Mouse (Mus musculus) embryonic facial prominence, embryonic 11.5 days (tissue): Measurements from ENCODE around the gene Atg2a. TPM values are rescaled to one million over a fixed set of nuclear protein-coding genes. Genes with fewer than 3 reads are reported as not detected.

Source experiments
- ATAC-seq: fragments of 200-750 bp; cut with Nextera tagmentation; replicated peaks from 2 replicates; pipeline ENCODE4 v1.8.0; 2017; ENCODE audit warnings: low read depth; ENCODE audit not compliant: insufficient number of reproducible peaks, low FRiP score, low TSS enrichment
- DNase-seq: peaks from one replicate; pipeline ENCODE4 v3.0.0-alpha.2; 2015; ENCODE audit warnings: low spot score
- H3K27ac ChIP-seq: fragments of 300-500 bp; sonication (generic); replicated peaks from 2 replicates; pipeline ENCODE4 v1.5.1; 2014; ENCODE audit warnings: mild to moderate bottlenecking, low read depth, low read length, control low read depth
- H3K27me3 ChIP-seq: fragments of 300-500 bp; sonication (generic); 2 replicates; pipeline ENCODE4 v1.6.1; 2014; ENCODE audit warnings: mild to moderate bottlenecking, low read length, moderate library complexity, mixed read lengths; ENCODE audit not compliant: control insufficient read depth, insufficient read depth
- H3K36me3 ChIP-seq: fragments of 300-500 bp; sonication (generic); replicated peaks from 2 replicates; pipeline ENCODE4 v1.6.1; 2014; ENCODE audit warnings: low read depth, mild to moderate bottlenecking, low read length, moderate library complexity, mixed read lengths; ENCODE audit not compliant: control insufficient read depth, insufficient read depth
- H3K4me1 ChIP-seq: fragments of 300-500 bp; sonication (generic); 2 replicates; pipeline ENCODE4 v1.6.1; 2014; ENCODE audit warnings: low read length, mixed read lengths; ENCODE audit not compliant: control insufficient read depth, insufficient read depth
- H3K4me2 ChIP-seq: fragments of 300-500 bp; sonication (generic); 2 replicates; pipeline ENCODE4 v1.6.1; 2014; ENCODE audit warnings: low read depth, mild to moderate bottlenecking, control low read depth, low read length, moderate library complexity
- H3K4me3 ChIP-seq: fragments of 300-500 bp; sonication (generic); 2 replicates; pipeline ENCODE4 v1.5.1; 2014; ENCODE audit warnings: low read depth, low read length, control low read depth
- H3K9ac ChIP-seq: fragments of 300-500 bp; sonication (generic); replicated peaks from 2 replicates; pipeline ENCODE4 v1.6.1; 2014; ENCODE audit warnings: mild to moderate bottlenecking, control low read depth, low read length
- H3K9me3 ChIP-seq: fragments of 300-500 bp; sonication (generic); replicated peaks from 2 replicates; pipeline ENCODE4 v1.6.1; 2016; ENCODE audit warnings: mild to moderate bottlenecking, low read length, inconsistent platforms, mixed read lengths; ENCODE audit not compliant: control insufficient read depth
- WGBS: fragments of 180-500 bp; shearing (Covaris S2); extraction: QIAGEN DNeasy Blood & Tissue Kit; methylation state at CpG from one replicate; pipeline ENCODE4 v1.1.7; 2014; 5-methylcytosine and 5-hydroxymethylcytosine counted together
- polyA plus RNA-seq: library from polyadenylated mRNA; unstranded; fragments of >200 nt; fragmentation: Nextera tagmentation; extraction: Ambion mirVana; gene quantifications from 2 replicates; pipeline ENCODE4 v1.2.1, GENCODE M21; 2014

The Atg2a gene
- polyA plus RNA-seq, 1 experiment from 2014 or later = 7.7 TPM

DNA sequence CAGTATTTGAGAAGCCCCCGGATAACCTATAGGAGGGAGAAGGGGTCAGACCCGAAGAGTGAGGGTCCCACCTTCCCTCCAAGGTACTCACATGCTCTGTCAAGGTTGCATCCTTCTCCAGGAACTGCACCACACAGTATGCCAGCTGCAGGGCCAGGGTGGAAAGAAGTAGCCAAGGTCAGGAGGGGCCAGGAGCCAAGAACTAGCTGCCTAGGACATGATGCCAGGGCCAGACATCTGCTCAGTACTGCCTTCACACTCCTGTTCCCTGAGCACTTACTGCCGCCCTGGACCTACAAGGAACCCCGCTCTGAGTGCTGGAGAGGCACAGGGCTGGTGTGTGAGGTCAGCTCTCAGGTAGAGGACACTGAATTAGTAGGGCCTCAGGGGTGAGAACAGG lies 11.1 kb upstream of the Atg2a start:
- H3K4me1 ChIP-seq = peaks cover 3% of the 10 kb centered on the region; the same call in 1 of the 2 replicates
- H3K4me2 ChIP-seq = no peak overlapping the region
- no peak overlapping the region for H3K9ac ChIP-seq
- DNase-seq (no peak), ATAC-seq (no peak)
- no peaks in the 10 kb centered on the region for H3K27me3 ChIP-seq
- 82% methylated on average over 4 of the region's 4 CpGs for WGBS
- H3K27ac ChIP-seq = no peak overlapping the region
- H3K4me3 ChIP-seq = no peak overlapping the region
- peaks cover 2% of the 10 kb centered on the region; the same call in 1 of the 2 replicates for H3K36me3 ChIP-seq
- H3K9me3 ChIP-seq = no peaks in the 10 kb centered on the region

- no peaks in the 10 kb centered on the region for H3K27me3 ChIP-seq
- no peak overlapping the region for H3K4me2 ChIP-seq
- H3K36me3 ChIP-seq = peaks cover 2% of the 10 kb centered on the region; the same call in 1 of the 2 replicates
- peaks cover 3% of the 10 kb centered on the region; the same call in 1 of the 2 replicates for H3K4me1 ChIP-seq
- DNase-seq = no peak
- WGBS = 68% methylated on average over 2 of the region's 2 CpGs
- no peak overlapping the region for H3K27ac ChIP-seq
- no peak for ATAC-seq
- H3K4me3 ChIP-seq = no peak overlapping the region
- H3K9ac ChIP-seq = no peak overlapping the region
- H3K9me3 ChIP-seq = no peaks in the 10 kb centered on the region
These were observed 10.4 kb upstream of the Atg2a start for GRCm38 (mm10) chr19:6231036-6231435.

GRCm38 (mm10) chr19:6233647-6234046 lies 7.8 kb upstream of the Atg2a start:
- peaks cover 3% of the 10 kb centered on the region; the same call in 1 of the 2 replicates for H3K4me1 ChIP-seq

DNA sequence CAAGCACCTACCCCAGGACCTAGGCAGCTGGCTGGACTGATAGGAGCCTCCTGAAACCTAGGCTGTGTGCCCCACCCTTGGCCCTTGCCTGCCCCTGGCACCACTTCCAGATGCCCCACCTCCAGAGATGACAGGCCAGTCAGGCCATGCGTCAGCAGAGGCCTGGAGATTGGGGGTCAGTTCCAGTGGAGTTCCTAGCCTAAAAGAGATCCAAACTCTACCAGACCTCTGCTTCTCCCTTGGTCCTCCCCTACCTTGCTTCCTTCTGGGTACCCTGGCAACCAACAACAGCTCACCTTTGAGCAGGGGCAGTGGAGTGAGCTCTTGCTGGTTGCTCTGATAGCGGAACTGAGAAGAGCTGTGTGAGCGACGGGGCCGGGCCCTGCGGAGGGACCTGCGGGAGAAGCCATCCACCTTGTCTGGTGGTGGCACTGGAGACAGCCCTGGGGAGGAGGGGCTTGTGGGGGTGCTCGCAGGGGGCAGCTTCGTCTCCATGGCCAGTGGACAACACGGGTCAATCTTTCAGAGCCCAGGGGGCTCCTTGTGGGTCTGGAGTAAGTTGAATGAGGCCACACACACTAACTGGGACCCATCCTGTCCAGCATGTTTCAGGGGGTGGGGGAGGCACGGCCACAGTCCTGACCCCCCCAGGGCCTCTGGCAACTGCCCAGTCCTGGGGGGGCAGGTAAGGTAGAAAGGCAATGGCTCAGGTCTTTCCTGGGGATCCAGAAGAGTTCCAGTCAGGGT lies 7.0 kb upstream of the Atg2a start:
- 67% methylated on average over 11 of the region's 11 CpGs for WGBS
- peak overlapping the region; percentile 79 for H3K4me3 ChIP-seq
- DNase-seq (no peak), ATAC-seq (no peak)
- H3K4me1 ChIP-seq = peaks cover 3% of the 10 kb centered on the region; the same call in 1 of the 2 replicates
- H3K9me3 ChIP-seq = no peaks in the 10 kb centered on the region
- no peaks in the 10 kb centered on the region for H3K27me3 ChIP-seq
- peak overlapping the region; percentile 89 for H3K4me2 ChIP-seq
- no peak overlapping the region for H3K27ac ChIP-seq
- H3K36me3 ChIP-seq = peaks cover 2% of the 10 kb centered on the region; the same call in 1 of the 2 replicates
- peak overlapping the region; percentile 80 for H3K9ac ChIP-seq

More at GRCm38 (mm10) chr19:6233647-6234046, 7.8 kb upstream of the Atg2a start:
- Histone ChIP-seq H3K4me2 (no peak overlapping the region), H3K36me3 (peaks cover 2% of the 10 kb centered on the region; the same call in 1 of the 2 replicates), H3K27me3 (no peaks in the 10 kb centered on the region), H3K4me3 (no peak overlapping the region), H3K9ac (no peak overlapping the region), H3K27ac (no peak overlapping the region), H3K9me3 (no peaks in the 10 kb centered on the region)
- 89% methylated on average over 16 of the region's 16 CpGs for WGBS
- no peak for ATAC-seq
- no peak for DNase-seq

GRCm38 (mm10) chr19:6235084-6236052 lies 6.1 kb upstream of the Atg2a start, which contains the start of gene Ppp2r5b:
Gene Ppp2r5b, minus strand, starts transcription at chr19:6235872.
- peak within 1 kb of the TSS; percentile 80 for H3K9ac ChIP-seq
- H3K9me3 ChIP-seq = no peaks in the 10 kb centered on the region
- no peaks in the 10 kb centered on the region for H3K27me3 ChIP-seq
- WGBS = 1% methylated on average over 42 of the region's 48 CpGs
- peaks cover 2% of the 10 kb centered on the region; the same call in 1 of the 2 replicates for H3K36me3 ChIP-seq
- H3K4me2 ChIP-seq = peak within 1 kb of the TSS; percentile 89
- peak within 1 kb of the TSS; percentile 81 for H3K27ac ChIP-seq
- peaks cover 3% of the 10 kb centered on the region; the same call in 1 of the 2 replicates for H3K4me1 ChIP-seq
- peak; percentile 95 for DNase-seq
- peak; percentile 86 for ATAC-seq
- peak within 1 kb of the TSS; percentile 79 for H3K4me3 ChIP-seq

- under 1% methylated on average over 9 of the region's 9 CpGs for WGBS
- ATAC-seq (peak; percentile 81), DNase-seq (peak; percentile 95)
- Histone ChIP-seq H3K9me3 (no peaks in the 10 kb centered on the region), H3K4me3 (peak overlapping the region; percentile 79), H3K4me2 (peak overlapping the region; percentile 89), H3K9ac (peak overlapping the region; percentile 80), H3K4me1 (peaks cover 3% of the 10 kb centered on the region; the same call in 1 of the 2 replicates), H3K27me3 (no peaks in the 10 kb centered on the region), H3K27ac (peak overlapping the region; percentile 81), H3K36me3 (no peaks in the 10 kb centered on the region; the same call in 1 of the 2 replicates)
These were observed 5.4 kb upstream of the Atg2a start for GRCm38 (mm10) chr19:6236053-6236441.

DNA sequence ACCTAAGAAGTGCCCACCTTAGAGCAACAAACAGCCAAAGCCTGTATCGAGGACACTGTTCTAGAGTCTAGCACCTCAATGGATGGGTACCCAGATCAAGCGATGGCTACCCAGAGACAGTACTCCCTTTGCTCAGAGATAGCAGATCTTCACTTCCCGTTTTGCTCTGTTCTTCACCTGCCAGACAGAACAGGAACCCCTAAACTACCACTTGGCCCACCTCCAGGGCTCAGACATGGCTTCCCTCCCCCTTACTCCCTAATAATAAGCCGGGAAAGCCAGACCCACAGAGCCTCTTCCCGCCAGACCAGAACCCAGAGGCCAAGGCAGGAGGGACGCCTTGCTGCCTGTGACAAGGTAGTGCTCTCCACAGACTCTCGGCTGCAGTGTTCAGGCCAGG lies 4.6 kb upstream of the Atg2a start:
- WGBS = 68% methylated on average over 7 of the region's 7 CpGs
- Histone ChIP-seq H3K9me3 (no peaks in the 10 kb centered on the region), H3K27ac (no peak overlapping the region), H3K36me3 (no peaks in the 10 kb centered on the region; the same call in 1 of the 2 replicates), H3K4me3 (no peak overlapping the region), H3K27me3 (no peaks in the 10 kb centered on the region), H3K9ac (no peak overlapping the region), H3K4me1 (peaks cover 3% of the 10 kb centered on the region; the same call in 1 of the 2 replicates), H3K4me2 (no peak overlapping the region)
- ATAC-seq (no peak), DNase-seq (no peak)
